Mouse (Mus musculus): ENCODE results near the gene Cct8. TPM values are rescaled to one million over a fixed set of nuclear protein-coding genes. Genes with fewer than 3 reads are reported as not detected.

The Cct8 gene
- 282 and 291 TPM in 2 replicates for polyA plus RNA-seq (2015; fragmentation: Nextera tagmentation; extraction: Ambion mirVana)

DNA sequence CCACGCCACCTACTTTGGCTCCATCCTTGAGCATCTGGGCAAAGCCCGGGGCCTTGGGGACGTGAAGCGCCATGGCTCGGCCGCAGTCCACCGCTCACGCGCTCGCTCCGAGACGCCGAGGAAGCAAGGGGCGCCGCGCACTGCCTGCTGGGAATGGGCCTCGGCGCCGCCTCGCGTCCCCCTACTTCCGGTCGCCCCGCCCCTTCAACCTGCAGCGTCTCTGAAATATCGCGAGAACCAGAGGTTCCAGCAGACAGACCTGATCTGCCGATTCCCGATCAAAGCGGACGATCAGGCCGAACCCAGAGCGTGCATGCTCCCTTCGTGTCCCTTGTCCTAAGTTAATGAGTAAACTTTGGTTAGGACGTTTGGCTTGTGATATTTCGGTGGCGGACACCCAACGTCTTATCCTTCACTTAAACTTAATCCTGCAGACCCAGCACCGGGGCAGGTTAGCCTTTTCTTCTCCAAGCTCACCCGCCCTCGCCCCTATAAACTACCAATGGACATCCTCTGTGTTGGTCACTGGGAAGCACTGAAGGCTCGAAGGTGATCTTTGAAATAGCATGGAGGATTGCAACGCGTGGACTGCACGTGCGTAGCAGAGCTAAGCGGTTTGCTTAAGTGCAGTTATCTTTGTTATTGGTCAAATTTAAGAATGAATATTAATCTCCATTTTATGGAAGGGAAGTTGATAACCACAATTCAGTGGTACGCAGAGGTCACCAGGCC is at the start of gene Cct8:
Gene Cct8, minus strand, starts transcription at position 158 of the 732 bp plus-strand sequence.
- H3K4me2 ChIP-seq = peak within 1 kb of the TSS; percentile 71
- peak within 1 kb of the TSS; percentile 74 for H3K4me3 ChIP-seq
- peak within 1 kb of the TSS; percentile 89 for H3K27ac ChIP-seq
- WGBS = under 1% methylated on average over 48 of the region's 48 CpGs
- peaks cover 32% of the 10 kb centered on the region for H3K36me3 ChIP-seq
- H3K27me3 ChIP-seq = no peaks in the 10 kb centered on the region
- ATAC-seq (replicated peaks; ENCODE audit: insufficient number of reproducible peaks, insufficient read depth, low FRiP score, low read depth) = peak; percentile 95
- H3K9me3 ChIP-seq (replicated peaks) = no peaks in the 10 kb centered on the region
- H3K9ac ChIP-seq = peak within 1 kb of the TSS; percentile 87
- H3K4me1 ChIP-seq (replicated peaks) = peaks cover 16% of the 10 kb centered on the region

DNA sequence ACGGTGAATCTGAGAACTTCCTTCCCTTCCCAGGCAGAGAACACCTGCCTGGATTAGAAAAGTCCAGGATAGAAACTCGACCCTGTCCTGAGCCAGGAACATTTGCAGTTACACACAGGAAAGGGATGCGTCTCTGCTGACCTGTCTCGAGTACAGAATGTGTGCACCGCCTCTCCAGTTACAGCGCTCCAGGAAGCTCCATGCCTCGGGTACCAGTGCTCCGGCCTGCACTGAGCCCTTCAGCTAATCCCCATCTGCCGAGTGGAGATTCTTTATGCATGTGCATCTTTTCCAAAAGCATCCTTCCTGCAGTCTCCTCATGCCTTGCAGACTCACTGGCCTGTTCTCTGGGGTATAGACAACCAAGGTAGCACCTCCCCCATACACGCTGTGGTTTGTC is 33.1 kb upstream of the Cct8 start:
- Histone ChIP-seq H3K4me3 (no peak overlapping the region), H3K4me1 (replicated peaks) (0 out of 2 replicates have a peak, but pooled peaks cover 6% of the 10 kb centered on the region), H3K4me2 (no peak overlapping the region), H3K9ac (no peak overlapping the region), H3K27me3 (no peaks in the 10 kb centered on the region), H3K36me3 (no peaks in the 10 kb centered on the region), H3K27ac (no peak overlapping the region), H3K9me3 (replicated peaks) (no peaks in the 10 kb centered on the region)
- ATAC-seq (replicated peaks; ENCODE audit: insufficient number of reproducible peaks, insufficient read depth, low FRiP score, low read depth) = no peak
- WGBS = 60% methylated on average over 10 of the region's 10 CpGs

DNA sequence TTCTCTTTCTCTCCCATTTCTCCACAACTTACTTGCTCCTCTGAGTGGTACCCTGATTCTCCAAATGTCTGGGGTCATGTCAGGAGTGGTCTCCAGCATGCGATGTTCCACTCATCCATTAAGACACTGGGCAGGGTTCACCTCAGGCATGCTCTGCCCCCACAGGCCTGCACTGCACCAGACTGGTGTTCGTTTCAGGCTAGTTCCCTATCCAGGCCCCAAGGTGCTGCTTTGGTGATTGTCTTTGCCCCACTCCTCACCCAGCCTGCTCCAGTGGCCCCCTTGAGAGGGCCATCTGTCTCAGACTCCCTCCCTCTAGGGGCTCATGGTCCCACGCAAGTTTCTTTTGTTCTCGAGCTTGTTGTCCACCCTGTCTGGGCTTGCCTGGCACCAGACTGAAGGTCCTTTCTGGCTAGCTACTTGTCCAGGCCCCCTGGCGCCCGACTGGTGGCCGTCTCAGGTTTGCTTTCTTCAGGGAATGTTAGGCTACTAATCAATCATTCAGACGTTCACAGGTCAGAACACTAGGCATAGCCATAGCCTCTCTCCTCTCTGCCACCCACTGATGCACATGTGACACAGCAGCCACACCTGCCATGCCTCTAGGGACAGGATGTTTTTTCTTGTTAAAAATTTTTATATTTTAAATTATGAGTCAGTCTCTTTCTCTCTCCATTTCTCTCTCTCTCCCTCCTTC is 32.0 kb upstream of the Cct8 start:
- WGBS = 57% methylated on average over 8 of the region's 8 CpGs
- Histone ChIP-seq H3K27ac (no peak overlapping the region), H3K9me3 (replicated peaks) (no peaks in the 10 kb centered on the region), H3K4me1 (replicated peaks) (0 out of 2 replicates have a peak, but pooled peaks cover 7% of the 10 kb centered on the region), H3K9ac (no peak overlapping the region), H3K27me3 (no peaks in the 10 kb centered on the region), H3K36me3 (no peaks in the 10 kb centered on the region), H3K4me3 (no peak overlapping the region), H3K4me2 (no peak overlapping the region)
- no peak for ATAC-seq (replicated peaks; ENCODE audit: insufficient number of reproducible peaks, insufficient read depth, low FRiP score, low read depth)

DNA sequence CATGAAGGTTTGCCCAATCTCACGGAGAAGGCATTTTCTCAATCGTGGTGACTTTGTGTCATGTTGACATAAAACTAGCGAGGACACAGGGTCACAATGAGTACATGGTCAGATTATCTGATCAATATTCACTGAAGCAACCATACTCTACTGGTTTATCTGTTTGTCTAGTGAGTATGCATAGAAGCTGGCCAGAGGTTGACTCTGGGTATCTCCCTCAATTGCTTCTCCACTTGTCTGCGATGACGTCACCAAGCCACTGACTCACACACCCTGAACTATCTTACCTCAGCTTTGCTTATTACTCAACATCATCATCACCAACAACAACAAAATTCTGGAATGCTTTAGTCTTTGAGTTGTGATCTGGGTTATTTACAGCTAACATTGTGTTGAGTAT is 28.6 kb upstream of the Cct8 start:
- Histone ChIP-seq H3K27me3 (no peaks in the 10 kb centered on the region), H3K4me1 (replicated peaks) (0 out of 2 replicates have a peak, but pooled peaks cover 7% of the 10 kb centered on the region), H3K4me3 (no peak overlapping the region), H3K27ac (no peak overlapping the region), H3K4me2 (no peak overlapping the region), H3K9me3 (replicated peaks) (no peaks in the 10 kb centered on the region), H3K9ac (no peak overlapping the region), H3K36me3 (no peaks in the 10 kb centered on the region)
- ATAC-seq (replicated peaks; ENCODE audit: insufficient number of reproducible peaks, insufficient read depth, low FRiP score, low read depth) = no peak
- 73% methylated on average over 5 of the region's 5 CpGs for whole genome bisulfite sequencing

DNA sequence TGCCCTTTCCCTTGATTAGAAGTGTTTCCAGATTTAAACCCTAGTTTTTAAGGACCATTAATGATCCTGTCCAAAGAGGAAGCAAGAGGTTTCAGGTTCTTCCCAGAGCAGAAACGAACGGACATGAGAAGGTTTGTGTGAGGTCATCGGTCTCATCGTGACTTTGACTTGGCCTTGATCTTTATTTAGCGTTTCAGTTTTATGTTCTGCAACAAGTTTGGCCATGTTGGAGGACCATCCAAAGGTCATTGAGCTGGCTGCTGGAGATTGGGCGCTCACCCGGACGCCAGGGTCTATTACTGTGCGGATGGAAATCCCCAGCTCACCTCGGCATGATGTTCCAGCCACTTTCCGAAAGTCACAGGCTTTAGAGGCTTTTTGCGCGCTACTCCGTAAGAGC is 16.7 kb upstream of the Cct8 start:
- Histone ChIP-seq H3K36me3 (no peaks in the 10 kb centered on the region), H3K4me2 (no peak overlapping the region), H3K27ac (no peak overlapping the region), H3K9me3 (replicated peaks) (no peaks in the 10 kb centered on the region), H3K9ac (no peak overlapping the region), H3K27me3 (no peaks in the 10 kb centered on the region), H3K4me3 (no peak overlapping the region), H3K4me1 (replicated peaks) (peaks cover 3% of the 10 kb centered on the region; the same call in 1 of the 2 replicates)
- no peak for ATAC-seq (replicated peaks; ENCODE audit: insufficient number of reproducible peaks, insufficient read depth, low FRiP score, low read depth)
- WGBS = 87% methylated on average over 14 of the region's 14 CpGs

DNA sequence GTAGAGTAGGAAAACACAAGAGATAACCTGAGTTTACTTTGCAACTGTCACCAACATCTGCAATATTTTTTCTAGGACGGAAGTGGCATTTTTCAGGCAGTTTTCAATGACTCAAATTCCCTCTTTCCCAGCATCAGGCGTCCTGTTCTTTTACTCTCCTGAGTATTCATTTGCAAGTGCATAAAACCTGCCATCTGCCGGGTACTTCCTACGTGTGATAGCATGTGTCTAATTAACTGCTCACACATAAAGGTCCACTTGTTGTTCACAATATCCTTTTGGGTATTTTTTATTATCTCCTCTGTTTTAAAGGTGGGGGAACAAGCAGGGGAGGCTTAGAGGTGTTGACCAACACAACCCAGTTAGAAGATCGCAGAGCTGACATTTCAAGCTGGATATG is 16.0 kb upstream of the Cct8 start:
- ATAC-seq (replicated peaks; ENCODE audit: insufficient number of reproducible peaks, insufficient read depth, low FRiP score, low read depth) = no peak
- 72% methylated on average over 5 of the region's 5 CpGs for WGBS
- no peaks in the 10 kb centered on the region for H3K27me3 ChIP-seq

DNA sequence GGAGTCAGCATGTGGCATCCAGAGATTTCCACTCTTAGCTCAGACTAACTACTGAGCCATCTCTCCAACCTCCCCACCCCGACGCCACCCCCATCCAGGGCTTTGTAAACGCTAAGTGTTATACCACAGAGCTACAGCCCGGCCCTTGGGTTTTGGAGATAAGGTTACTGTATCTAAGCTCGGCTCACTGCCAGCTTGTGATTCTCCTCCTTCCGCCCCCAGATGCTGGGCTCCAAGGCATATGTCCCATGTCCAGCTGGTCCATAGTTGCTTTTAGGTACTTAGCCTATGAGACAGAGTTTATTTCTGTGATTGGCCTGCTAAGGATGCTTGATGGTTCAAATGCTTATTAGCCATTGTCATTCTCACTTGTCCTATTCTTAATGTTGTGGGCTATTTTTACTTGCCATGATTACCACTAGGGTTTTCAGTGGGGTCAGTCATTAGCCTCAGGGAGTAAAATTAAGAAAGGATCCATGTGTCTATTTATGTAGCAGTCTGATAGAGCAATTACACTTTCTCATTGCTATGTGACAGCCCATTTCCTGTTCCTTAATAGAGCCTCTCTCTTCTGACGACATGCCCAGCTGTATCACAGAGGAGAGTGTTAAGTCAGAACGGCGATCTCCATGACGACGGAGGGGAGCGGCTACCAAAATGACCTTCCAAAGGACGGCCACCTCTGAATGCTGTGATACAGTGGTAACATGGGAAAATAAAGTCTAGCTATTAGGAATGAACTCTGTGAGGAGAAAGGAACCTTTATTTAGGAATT is 5.8 kb upstream of the Cct8 start:
- no peaks in the 10 kb centered on the region for H3K9me3 ChIP-seq (replicated peaks)
- H3K9ac ChIP-seq = no peak overlapping the region
- ATAC-seq (replicated peaks; ENCODE audit: insufficient number of reproducible peaks, insufficient read depth, low FRiP score, low read depth) = peak; percentile 64
- peaks cover 16% of the 10 kb centered on the region for H3K4me1 ChIP-seq (replicated peaks)
- no peak overlapping the region for H3K4me3 ChIP-seq
- H3K4me2 ChIP-seq = peak overlapping the region; percentile 29
- 13% methylated on average over 13 of the region's 13 CpGs for WGBS
- no peaks in the 10 kb centered on the region for H3K36me3 ChIP-seq
- H3K27me3 ChIP-seq = no peaks in the 10 kb centered on the region
- H3K27ac ChIP-seq = peak overlapping the region; percentile 68

More for the DNA sequence above, 16.0 kb upstream of the Cct8 start:
- Histone ChIP-seq H3K9me3 (replicated peaks) (no peaks in the 10 kb centered on the region), H3K27ac (no peak overlapping the region), H3K9ac (no peak overlapping the region), H3K4me3 (no peak overlapping the region), H3K4me1 (replicated peaks) (peaks cover 4% of the 10 kb centered on the region; the same call in 1 of the 2 replicates), H3K36me3 (no peaks in the 10 kb centered on the region), H3K4me2 (no peak overlapping the region)

DNA sequence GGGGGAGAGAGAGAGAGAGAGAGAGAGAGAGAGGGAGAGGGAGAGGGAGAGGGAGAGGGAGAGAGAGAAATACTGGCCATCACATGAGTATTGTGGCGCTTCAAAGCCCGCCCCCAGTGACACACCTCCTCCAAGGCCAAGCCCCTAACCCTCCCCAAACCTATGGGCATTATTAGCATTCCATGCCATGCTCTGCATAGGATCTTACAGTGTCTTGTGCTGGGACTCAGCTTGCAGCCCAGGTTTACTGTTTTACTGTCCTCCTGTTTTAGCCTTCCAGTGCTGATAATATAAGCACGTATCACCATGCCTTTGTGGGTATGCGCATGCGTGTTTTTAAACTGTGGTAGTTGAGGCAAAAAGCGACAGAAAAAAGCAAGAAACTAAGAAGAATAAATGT is 3.9 kb upstream of the Cct8 start:
- Histone ChIP-seq H3K9me3 (replicated peaks) (no peaks in the 10 kb centered on the region), H3K27ac (peak overlapping the region; percentile 35; the same call in 1 of the 2 replicates), H3K4me1 (replicated peaks) (peaks cover 19% of the 10 kb centered on the region), H3K27me3 (no peaks in the 10 kb centered on the region), H3K36me3 (no peaks in the 10 kb centered on the region), H3K9ac (no peak overlapping the region), H3K4me2 (no peak overlapping the region), H3K4me3 (no peak overlapping the region)
- WGBS = 61% methylated on average over 6 of the region's 6 CpGs
- no peak for ATAC-seq (replicated peaks; ENCODE audit: insufficient number of reproducible peaks, insufficient read depth, low FRiP score, low read depth)

DNA sequence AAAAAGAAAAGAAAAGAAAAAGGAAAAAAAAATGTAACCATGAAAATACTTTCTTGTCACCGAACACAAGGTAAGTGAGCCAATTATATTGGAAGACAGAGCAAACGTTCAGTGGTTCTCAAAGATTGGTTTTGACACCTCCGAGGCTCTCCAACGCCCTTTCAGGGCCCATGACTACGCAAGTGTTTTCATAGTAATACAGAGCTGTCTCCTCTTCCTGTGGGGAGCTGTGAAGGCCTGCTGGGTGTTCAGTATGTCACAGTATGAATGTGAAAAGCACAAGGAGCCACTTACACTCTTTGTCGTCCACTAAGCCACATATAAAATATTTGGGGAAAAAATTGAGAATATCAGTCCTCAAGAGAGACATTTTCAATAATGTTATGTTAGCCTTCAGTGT is 1.5 kb upstream of the Cct8 start:
- H3K4me2 ChIP-seq = no peak overlapping the region

DNA sequence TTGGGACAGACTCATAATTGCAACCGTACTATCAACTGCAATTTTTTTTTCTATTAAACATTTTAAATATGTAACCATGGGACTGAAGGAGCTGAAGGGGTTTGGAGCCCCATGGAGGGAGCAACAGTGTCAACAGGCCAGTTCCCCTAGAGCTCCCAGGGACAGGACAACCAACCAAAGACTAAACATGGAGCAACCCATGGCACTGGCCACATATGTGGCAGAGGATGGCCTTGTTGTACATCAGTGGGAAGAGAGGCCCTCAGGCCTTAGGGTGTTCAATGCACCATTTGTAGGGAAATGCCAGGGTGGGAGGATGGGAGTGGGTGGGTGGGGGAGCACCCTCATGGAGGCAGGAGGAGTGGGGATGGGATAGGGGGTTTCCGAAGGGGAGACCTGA is 1.1 kb upstream of the Cct8 start:
- peak overlapping the region; percentile 21; the same call in 1 of the 2 replicates for H3K9ac ChIP-seq
- H3K27me3 ChIP-seq = no peaks in the 10 kb centered on the region
- 81% methylated on average over 2 of the region's 2 CpGs for WGBS
- H3K4me2 ChIP-seq = peak overlapping the region; percentile 67
- H3K36me3 ChIP-seq = peaks cover 23% of the 10 kb centered on the region
- no peak for ATAC-seq (replicated peaks; ENCODE audit: insufficient number of reproducible peaks, insufficient read depth, low FRiP score, low read depth)
- H3K4me1 ChIP-seq (replicated peaks) = peaks cover 25% of the 10 kb centered on the region
- no peak overlapping the region for H3K27ac ChIP-seq
- peak overlapping the region; percentile 20; the same call in 1 of the 2 replicates for H3K4me3 ChIP-seq
- H3K9me3 ChIP-seq (replicated peaks) = no peaks in the 10 kb centered on the region

More for the DNA sequence above, 1.5 kb upstream of the Cct8 start:
- Histone ChIP-seq H3K9ac (no peak overlapping the region), H3K27me3 (no peaks in the 10 kb centered on the region), H3K27ac (no peak overlapping the region), H3K36me3 (peaks cover 19% of the 10 kb centered on the region), H3K4me3 (no peak overlapping the region), H3K4me1 (replicated peaks) (peaks cover 26% of the 10 kb centered on the region), H3K9me3 (replicated peaks) (no peaks in the 10 kb centered on the region)
- ATAC-seq (replicated peaks; ENCODE audit: insufficient number of reproducible peaks, insufficient read depth, low FRiP score, low read depth) = no peak
- 83% methylated on average over 6 of the region's 6 CpGs for WGBS
